Mouse (Mus musculus): Measurements from ENCODE around the gene Gm20683.
"Not testable (repeated sequence)": the region's sequence is repeated elsewhere in the genome, so short reads cannot be mapped to it uniquely, and the experiment has no call there.

The Gm20683 gene

DNA sequence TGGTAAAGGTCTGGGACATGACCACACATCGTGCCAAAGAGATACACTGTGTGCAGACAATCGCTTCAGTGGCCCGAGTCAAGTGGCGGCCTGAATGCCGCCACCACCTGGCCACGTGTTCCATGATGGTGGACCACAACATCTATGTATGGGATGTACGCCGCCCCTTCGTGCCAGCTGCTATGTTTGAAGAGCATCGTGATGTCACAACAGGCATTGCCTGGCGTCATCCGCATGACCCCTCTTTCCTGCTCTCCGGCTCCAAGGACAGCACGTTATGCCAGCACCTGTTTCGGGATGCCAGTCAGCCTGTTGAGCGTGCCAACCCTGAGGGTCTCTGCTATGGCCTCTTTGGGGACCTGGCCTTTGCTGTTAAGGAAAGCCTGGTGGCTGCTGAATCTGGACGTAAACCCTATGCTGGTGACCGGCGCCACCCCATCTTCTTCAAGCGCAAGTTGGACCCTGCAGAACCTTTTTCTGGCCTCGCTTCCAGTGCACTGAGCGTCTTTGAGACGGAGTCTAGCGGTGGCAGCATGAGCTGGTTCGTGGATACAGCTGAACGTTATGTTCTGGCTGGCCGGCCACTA is 15.5 kb downstream of the Gm20683 start:
- no peak for DNase-seq

DNA sequence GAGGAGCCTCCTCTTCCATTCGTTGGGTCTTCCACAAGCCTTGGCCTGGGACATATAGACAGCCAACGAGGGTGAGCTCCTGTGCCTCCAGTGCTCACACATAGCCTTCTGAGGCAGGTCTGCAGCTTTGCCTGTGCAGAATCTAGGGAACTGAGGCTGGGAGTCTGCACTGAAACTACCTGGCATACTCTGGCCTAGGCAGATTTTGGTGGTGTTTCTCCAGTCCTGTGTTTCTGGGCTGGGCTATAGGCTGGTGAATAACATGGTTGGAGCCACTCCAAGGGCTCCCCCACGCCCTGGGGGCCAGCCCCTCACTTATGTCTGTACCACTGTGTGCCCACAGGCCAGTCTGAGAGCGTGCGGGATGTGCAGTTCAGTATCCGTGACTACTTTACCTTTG is 16.3 kb downstream of the Gm20683 start:
- no peak for DNase-seq

DNA sequence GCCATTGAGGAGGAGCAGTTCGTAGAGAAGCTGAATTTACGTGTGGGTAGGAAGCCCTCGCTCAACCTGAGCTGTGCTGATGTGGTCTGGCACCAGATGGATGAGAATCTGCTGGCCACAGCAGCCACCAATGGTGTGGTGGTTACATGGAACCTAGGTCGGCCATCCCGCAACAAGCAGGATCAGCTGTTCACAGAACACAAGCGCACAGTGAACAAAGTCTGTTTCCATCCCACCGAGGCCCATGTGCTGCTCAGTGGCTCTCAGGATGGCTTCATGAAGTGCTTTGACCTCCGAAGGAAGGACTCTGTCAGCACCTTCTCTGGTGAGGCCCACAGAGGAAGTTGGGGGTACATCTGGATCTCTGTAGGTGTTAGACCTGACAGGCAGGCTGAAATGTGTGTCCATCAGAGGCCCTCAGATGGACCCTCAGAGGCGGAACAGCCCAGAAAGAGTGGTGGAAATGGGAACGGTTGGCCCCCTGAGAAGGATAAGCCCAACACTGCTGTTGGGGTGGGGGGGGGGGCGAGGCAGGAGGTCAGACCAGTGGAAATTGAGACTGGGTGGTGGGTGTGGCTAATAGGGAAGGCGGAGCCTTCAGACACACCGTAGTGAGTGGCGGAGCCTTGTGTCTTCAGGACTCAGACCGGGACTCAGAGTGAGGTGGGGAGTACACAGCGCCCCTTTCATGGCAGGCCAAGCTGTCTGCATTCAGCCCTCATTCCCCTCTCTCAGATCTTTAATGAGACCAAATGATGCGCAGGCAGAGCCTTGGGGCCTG is 17.0 kb downstream of the Gm20683 start:
- DNase-seq = no peak

DNA sequence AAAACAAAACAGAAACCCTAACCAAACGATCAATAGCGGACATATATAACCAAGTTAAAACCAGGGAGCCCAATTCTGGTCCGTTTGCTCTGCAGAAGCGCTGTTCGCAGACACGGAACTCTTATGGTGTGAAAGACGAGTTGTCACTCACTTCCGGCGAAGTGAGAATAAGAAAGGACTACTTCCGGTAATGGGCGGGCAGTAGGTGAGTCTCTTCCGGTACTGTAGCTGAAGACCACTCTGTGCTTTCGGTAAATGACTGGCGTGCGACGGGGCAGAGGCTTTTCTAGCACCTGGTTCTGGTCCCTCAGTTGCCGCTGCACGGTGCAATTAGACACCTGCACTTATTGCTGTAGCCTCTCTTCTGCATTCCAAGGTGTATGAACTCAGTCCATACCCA is 18.1 kb downstream of the Gm20683 start, which contains the start of gene Wdr24:
Wdr24 (plus strand) TSS at position 176 of the 400 bp plus-strand sequence.
- DNase-seq = peak; percentile 83

DNA sequence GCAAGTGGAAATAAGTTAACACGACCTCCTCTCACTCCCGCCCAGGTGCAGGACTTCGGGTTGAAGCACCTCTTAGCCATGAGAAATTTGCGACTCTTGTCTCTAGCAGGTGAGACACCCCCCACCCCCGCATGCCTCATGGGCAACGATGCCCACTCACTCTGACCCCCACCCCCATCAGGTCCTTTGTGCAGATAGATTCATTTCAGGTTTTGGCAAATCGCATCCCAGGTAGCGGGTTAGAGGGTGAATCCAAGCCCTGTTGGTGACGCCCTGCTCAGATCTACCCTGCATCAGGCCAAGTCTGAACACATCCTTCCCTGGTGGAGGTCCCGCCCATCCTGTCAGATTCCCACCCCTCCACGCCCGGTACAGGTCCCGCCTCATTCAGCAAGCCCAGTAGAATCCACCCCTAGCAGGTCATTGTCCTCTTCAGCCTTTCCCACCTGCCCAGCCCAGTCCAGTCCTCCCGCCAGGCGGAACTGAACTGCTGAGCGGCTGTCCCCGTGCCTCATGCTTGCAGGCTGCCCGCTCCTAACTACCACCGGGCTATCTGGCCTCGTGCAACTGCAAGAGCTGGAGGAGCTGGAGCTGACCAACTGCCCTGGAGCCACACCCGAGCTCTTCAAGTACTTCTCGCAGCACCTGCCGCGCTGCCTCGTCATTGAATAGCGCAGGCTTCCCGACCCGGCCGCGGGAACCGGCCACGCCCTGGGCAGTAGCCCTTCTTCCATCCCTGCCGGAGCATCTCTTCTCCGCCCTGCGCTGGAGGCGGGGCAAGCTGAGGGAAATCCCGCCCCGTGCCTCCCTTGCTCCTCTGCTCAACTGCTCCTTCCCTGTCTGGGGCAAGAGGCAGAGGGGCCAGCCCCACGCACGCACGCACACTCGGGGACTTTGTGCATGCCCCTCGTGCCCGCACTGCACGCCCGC is 22.4 kb downstream of the Gm20683 start:
- no peak for DNase-seq

DNA sequence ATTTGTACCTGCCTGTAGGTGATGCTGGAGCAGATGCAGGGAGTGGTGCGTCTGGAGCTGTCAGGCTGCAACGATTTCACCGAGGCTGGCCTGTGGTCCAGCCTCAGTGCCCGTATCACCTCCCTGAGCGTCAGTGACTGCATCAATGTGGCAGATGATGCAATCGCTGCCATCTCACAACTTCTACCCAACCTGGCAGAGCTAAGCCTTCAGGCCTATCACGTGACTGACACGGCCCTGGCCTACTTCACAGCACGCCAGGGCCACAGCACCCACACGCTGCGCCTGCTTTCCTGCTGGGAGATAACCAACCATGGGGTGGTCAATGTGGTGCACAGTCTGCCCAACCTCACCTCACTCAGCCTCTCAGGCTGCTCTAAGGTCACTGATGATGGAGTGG is 23.9 kb downstream of the Gm20683 start:
- DNase-seq = no peak

DNA sequence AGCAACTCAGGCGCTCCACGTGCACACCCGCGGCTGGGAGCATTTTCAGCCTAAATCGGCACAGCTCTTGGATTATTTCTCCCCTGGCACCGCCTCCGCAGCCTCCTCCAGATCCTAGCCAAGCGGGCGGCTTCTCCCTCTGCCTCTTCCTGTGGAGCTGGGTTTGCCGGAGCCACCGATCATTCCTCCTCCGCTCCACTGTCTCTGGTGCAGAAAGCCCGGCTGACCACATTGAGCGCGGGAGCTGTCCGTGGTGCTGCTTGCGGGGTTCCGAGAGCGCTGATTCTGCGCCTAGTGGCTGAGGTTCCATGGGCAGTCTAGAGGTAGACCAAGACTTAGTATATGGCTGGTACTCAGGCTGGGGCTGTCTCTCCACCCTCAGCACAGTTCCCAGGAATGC is 28.1 kb downstream of the Gm20683 start:
- DNase-seq = peak; percentile 84

DNA sequence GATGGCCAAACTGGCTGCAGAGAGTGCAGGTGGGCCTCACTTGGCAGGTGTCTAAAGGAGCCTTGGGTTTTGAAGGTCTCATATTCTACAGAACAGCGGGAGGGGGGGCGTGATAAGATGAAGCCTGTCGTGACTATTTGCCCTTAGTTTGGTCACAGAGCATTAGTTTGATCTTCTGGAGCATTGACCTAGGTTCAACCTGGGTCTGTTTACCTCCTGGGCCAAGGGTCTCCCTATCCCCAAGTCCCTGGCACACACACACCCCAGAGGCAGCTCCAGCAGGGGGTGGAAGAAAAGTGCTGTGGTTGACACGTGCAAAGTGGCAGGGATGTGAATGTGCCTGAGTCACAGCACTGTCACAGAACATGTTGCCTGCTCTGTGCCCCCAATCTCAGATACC is 30.7 kb downstream of the Gm20683 start:
- no peak for DNase-seq

DNA sequence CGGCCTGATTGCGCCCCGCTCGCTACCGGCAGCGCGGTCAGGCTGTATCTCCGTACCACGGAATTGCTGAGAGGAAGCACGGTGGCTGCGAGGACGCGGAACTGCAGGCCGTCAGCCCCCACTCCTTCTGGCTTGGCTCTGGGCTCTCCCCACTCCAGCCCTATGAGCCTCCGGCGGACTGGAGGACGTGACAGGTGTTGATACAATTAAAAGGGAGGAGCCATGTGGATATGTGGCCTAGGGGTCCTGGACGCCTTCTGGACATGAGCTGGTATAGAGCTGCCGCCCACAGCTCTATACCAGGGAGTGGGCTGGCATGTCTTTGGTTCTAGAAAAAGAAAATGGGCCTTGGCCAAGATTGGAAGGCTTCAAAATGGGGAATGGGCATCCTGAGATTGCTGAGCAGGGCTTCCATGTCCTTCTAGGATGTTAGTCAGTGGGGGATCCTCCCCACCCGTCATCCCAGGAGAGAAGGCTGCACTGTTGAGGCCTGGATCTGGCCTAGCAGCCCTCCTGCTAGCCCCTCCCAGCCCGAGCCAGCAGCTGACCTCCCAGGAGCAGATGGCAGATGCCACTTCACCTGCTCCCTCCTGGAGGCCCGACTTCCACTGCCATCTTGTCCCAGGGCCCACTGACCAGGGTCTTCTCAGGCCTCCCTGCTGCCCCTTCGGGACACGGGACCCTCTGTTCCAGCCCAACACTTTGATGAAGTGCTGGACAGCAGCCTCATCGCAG is 31.8 kb downstream of the Gm20683 start:
- no peak for DNase-seq

DNA sequence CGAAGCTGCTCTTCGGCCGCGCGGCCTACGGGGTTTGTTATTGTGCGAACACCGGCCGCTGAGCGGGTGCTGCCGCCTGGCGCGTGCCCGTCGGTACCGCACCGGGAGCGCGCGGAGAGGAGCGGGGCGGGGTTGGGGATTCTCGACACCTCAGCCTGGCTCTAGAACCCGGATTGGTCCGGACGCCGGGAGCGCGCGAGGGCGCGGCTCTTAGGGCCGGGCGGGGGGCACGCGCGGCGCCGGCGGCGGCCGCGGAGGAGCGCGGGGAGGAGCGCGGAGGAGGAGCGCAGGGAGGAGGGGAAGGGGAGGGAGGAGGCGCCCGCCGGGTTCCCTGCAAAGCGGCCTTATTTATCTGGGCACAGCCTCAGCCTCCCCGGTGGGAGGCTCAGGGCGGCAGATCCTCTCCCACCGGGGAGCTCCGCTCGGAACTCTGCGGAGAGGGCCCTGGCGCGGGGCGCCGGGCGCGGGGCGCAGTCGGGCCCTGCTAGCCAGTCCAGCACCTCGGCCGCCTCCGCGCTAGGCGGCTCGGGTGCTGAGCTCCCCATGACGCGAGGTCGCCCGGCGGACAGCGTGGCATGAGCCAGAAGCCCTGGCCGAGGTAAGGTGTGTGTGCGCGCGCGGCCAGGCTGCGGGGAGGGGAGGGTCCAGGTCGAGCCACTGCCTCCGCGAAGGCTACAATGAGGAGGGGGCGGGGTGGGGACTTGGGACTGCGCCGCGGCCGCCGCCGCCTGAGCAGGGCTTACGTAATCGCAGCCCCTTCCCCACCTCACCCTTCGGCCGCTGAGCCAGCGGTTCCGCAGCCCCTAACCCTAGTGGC is 32.6 kb downstream of the Gm20683 start, which contains the start of gene Fbxl16:
Fbxl16 (plus strand) TSS at position 297 of the 817 bp plus-strand sequence.
- DNase-seq = no peak

DNA sequence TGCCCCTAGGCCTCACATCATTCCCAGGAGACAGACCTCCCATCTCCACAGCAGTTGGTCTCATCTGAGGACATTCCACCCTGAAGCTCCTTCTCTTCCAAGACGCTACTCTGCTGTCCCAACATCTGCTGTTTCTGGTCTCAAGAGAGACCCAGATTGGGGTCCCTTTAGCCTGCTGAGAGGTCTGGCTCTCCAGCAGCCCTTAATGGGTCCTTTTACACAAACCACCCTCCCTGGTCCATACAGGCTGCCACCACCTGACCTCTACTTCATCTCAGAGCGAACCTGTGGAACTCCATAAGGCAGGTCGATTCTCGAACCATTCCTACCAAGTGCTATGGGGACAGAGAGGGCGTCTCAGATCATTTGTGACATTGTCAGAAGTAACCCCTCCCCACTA is 33.5 kb downstream of the Gm20683 start:
- no peak for DNase-seq

DNA sequence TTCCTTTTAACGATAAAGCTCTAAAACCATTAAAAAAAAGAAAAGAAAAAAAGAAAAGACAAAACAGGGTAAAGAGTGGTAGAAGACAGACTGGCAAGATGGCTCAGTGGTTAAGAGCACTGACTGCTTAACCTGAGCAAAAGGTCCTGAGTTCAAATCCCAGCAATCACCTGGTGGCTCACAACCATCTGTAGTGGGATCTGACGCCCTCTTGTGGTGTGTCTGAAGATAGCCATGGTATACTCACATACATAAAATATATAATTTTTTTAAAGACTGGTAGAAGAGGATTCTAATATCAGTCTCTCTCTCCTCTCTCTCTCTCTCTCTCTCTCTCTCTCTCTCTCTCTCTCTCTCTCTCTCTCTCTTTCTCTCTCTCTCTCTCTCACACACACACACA is 34.1 kb downstream of the Gm20683 start:
- DNase-seq = not testable (repeated sequence)

DNA sequence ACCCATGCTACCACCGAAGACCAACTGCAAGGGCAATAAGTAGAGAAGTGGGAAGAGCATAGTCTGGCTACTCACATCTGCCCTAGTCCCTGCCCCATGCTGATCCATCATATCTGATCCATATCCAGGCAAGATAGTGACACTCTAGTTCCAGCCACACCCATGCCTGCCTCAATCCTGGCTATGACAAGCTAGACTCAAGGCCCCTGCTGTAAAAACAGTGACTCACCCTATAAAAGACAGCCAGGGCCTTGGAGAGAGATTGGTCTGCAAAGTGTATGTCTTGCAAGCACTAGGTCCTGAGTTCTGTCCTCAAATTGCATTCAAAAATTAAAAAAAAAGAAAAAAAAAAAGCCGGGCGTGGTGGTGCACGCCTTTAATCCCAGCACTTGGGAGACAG is 35.1 kb downstream of the Gm20683 start:
- no peak for DNase-seq

DNA sequence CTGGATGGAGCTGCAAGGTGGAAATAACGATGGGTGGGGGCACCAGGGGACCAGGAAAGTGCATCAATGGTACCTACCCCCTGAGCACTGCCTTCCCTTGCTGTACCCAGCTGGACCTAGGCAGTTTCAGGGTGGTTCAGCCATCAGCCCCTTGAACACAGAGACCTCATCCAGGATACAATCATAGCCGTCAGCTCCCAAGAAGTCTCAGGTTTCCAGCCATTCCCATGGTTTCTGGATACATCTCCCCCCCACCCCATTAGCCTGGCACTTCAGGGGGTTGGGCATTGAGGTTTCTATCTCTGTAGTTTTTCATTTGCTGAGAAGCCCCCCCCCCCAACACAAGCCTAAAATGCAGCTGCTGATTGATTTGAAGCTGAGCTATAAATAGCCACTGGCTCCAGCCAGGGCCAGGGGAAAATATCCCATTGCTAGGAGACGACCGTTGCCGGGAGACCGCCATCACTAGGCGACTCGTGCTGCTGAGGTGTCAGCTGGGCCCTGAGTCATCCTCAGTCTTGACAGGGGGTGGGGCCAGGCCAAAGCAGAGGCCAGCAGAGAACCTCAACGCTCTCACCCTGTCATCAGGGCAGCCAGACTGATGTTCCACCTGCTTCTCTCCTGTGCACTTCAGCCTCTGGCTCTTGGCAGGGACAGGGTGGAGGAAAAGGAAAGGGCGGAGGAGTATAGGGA is 38.6 kb downstream of the Gm20683 start:
- no peak for DNase-seq

DNA sequence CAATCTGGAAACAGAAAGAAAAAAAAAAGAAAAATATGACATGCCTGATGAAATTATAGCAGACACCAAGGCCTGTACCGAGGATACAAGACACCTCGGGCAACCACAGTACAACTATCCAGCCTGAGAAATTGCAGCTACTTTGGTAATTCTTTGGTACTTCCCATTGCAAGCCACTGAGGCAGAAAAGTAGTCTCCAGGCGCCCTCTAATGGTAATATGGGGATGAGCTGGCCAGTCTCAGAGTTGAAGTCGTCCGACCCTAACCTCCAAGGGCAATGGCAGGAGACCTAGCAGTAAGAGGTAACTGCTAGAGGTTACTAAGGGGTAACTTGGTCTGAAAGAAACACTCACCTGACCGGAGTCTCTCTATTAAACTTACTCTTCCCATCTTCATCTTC is 40.5 kb downstream of the Gm20683 start:
- DNase-seq = peak; percentile 80

DNA sequence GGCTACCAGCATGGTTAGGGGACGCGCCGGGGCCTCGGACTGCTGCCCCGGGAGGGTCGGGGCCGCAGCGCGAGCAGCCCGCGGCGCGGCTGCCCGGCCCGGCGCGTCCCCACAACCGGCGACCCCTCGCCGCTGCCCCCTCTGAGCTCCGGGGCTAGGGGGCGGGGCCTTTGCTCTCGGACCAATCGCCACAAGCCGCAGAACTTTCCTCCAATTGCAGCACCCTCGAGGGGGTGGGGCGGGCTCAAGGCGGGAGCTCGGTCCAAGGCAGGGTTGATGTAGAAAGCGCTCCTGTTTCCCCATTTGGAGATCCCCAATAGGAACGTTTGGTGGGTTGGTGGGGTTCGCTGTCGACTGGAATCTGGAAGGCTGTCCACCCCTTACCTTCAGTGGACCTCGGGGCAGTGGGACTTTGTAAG is 44.6 kb downstream of the Gm20683 start, which contains the start of gene Metrn:
Metrn (minus strand) TSS at position 186 of the 419 bp plus-strand sequence.
- DNase-seq = peak; percentile 95

DNA sequence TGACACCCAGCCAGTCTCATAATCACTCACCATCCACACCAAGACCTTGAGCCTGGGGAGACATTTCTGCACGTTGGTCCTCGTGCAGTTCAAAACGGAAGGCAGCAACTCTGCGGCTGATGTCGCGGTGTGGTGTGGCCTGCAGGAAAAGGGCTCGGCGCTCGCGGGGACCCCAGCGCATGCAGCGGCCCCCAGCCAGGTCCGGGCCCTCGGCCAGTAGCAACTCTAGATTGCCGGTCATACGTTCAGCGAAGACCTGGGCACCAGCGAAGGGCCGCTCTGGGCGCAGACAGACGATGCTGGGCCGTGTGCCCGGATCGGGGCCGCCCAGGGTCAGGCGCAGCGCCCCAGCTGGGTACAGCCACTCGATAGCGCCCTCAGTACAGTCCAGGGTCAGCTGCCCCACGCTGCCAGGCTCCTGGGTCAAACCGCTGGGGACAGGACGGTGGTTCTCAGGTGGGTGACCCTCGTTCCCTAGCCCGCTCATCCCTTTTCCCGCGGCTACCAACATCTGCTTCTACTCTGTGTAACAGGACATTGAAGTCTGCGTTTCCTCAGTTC is 45.3 kb downstream of the Gm20683 start:
- DNase-seq = peak; percentile 40

DNA sequence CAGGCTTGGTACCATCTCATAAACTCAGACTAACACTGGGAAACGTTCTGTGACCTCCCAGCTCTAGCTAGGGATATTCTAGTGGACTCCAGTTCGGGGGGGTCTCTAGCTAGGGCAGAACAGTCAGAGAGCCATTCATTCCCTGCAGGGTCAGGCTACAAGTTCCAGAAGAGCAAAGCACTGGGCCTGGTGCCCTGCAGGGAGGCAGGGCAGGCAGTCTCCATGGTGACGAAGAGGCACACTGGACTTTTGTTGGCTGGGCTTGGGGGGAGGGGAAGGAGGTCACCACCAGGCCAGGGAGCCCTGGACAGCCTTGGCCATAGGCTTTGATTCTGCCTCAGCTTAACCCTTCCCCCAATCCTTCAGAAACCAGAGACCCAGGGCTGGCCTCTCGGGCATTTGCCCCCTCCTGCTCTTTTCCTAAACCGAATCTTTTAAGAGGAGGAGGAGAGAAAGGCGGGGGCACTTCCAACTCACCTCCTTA is 45.9 kb downstream of the Gm20683 start, which contains the start of gene AC134908.4:
AC134908.4 (minus strand) TSS at position 51 of the 484 bp plus-strand sequence.
- DNase-seq = no peak

DNA sequence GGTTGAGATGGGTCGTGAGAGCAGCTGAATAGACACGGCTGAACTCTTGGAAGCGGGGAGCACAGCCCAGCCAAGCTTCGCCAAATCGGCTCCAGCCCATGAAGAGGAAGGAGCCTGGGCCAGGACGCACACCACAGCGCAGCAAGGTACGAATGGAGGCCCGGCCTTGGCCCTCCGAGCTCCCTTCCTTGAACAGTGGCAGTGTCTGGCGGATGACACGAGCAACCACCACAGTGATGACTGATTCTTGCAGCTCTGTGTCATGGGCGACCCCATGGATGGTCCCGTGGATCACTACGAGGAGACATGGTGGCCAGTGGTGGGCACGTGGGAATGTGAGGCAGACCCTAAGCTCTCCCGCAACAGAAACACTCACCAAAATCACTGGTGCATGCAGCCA is 46.6 kb downstream of the Gm20683 start:
- no peak for DNase-seq

DNA sequence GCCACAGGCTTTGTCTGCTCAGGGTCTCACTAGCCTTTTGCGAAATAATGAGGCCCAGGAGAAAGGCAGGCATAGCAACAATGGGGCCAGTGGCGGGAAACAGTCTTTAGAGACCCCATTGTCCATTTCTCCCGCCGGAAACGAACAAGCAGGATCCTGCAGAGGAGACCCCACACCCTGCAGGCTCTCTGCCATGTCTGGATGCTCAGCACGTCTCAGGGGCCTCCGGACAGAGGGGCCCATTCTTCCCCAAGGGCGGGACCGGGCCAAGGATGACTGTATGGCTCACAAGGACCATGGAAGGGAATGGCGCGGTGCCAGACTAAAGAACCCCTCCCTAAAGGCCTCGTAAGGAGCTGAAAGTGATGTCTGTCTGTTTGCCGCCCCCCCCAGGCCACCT is 47.4 kb downstream of the Gm20683 start:
- no peak for DNase-seq
